8 mouse cellular contexts compared by ENCODE assay signal in the genomic region with DNA sequence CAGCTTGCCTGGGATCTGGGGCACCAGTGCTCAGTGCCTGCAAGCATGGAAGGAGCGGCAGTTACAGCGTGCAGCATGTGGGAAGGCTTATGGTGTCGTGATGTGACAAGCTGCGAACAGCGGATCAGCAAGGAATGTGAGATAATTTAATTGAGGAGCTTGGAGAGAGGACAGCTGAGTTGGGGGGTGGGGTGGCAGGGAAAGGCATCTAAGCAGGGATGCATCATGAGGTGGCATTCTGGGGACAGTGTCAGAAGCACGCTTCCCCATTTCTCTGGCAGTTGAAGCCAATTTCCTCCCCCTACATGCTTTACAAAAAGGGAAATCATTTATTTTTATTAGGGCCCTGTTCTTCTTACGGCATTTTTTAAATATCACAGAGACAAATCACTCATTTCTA.
DNase-seq lines count a peak whose midpoint lies in the region; ATAC-seq and TF ChIP-seq lines count a peak whose summit lies in the region.

No protein-coding gene starts in this region.

- ATAC-seq in granulocyte monocyte progenitor cell, adult 5-6 weeks (replicated peaks; ENCODE audit: poor library complexity, severe bottlenecking), result peak; percentile 88
- ATAC-seq in stomach, embryonic 16.5 days (ENCODE audit: insufficient read depth, low FRiP score), result 0 out of 2 replicates have a peak, but pooled peaks have one; percentile 23

- no peak overlapping the region for H3K4me2 ChIP-seq in CH12.LX (ENCODE audit: insufficient read depth, low read depth, poor library complexity, severe bottlenecking)
- no peak overlapping the region for H3K4me2 ChIP-seq in stomach, embryonic 16.5 days (ENCODE audit: low read depth, low read length)

- TF ChIP-seq EP300 in heart, adult 2 months (IDR thresholded peaks at IDR 0.05; ENCODE audit: insufficient read depth, low read depth, low read length), result no peak
- no peak for TF ChIP-seq EP300 in CH12.LX (IDR thresholded peaks at IDR 0.05; ENCODE audit: low read length)

- no peaks in the 10 kb centered on the region for H3K36me3 ChIP-seq in heart, embryonic 10.5 days
- H3K36me3 ChIP-seq in heart, adult 2 months (ENCODE audit: control insufficient read depth, insufficient read depth, low read length), result no peaks in the 10 kb centered on the region
- no peaks in the 10 kb centered on the region for H3K36me3 ChIP-seq in CH12.LX (replicated peaks in 1 of 2; ENCODE audit: control insufficient read depth in 1 of 2, insufficient read depth in 1 of 2, low read length in 1 of 2)
- no peaks in the 10 kb centered on the region for H3K36me3 ChIP-seq in megakaryocyte, embryonic 14.5 days (replicated peaks; ENCODE audit: low read length)
- no peaks in the 10 kb centered on the region for H3K36me3 ChIP-seq in stomach, embryonic 16.5 days (ENCODE audit: control insufficient read depth, insufficient read depth, low read length)

- H3K4me3 ChIP-seq in heart, embryonic 10.5 days, result 0 out of 2 replicates have a peak overlapping the region, but pooled peaks have one; percentile 8
- H3K4me3 ChIP-seq in heart, adult 2 months, result no peak overlapping the region
- no peak overlapping the region for H3K4me3 ChIP-seq in CH12.LX (replicated peaks in 1 of 3; ENCODE audit: low read depth in 2 of 3, low read length in 2 of 3, poor library complexity in 1 of 3)
- peak overlapping the region; percentile 81 for H3K4me3 ChIP-seq in megakaryocyte, embryonic 14.5 days (replicated peaks)
- H3K4me3 ChIP-seq in stomach, embryonic 16.5 days (replicated peaks; ENCODE audit: low read length), result no peak overlapping the region

- peaks cover 89% of the 10 kb centered on the region for H3K4me1 ChIP-seq in heart, embryonic 10.5 days
- peaks cover 10% of the 10 kb centered on the region for H3K4me1 ChIP-seq in heart, adult 2 months (ENCODE audit: control insufficient read depth, insufficient read depth, low read length)
- peaks cover 6 to 36% of the 10 kb centered on the region in 2 experiments for H3K4me1 ChIP-seq in CH12.LX (ENCODE audit: control insufficient read depth in 1 of 2, insufficient read depth in 2 of 2)
- H3K4me1 ChIP-seq in megakaryocyte, embryonic 14.5 days, result peaks cover 33% of the 10 kb centered on the region
- H3K4me1 ChIP-seq in stomach, embryonic 16.5 days (ENCODE audit: control insufficient read depth, insufficient read depth, low read length), result peaks cover 12% of the 10 kb centered on the region

- no peaks in the 10 kb centered on the region for H3K9me3 ChIP-seq in heart, embryonic 10.5 days
- no peaks in the 10 kb centered on the region for H3K9me3 ChIP-seq in CH12.LX (replicated peaks; ENCODE audit: low read length)
- H3K9me3 ChIP-seq in megakaryocyte, embryonic 14.5 days, result no peaks in the 10 kb centered on the region
- no peaks in the 10 kb centered on the region for H3K9me3 ChIP-seq in stomach, embryonic 16.5 days (replicated peaks; ENCODE audit: control insufficient read depth, low read length)

- dilution Hi-C loops in CH12.LX (cut with MboI; ENCODE audit: extremely low pct_ligation_motif_present, extremely low pct_unique_long_range_greater_than_20kb, low sequenced_read_pairs), result no loop called here

- 26% methylated on average over 7 of the region's 7 CpGs for WGBS in heart, embryonic 10.5 days
- WGBS in heart, adult 2 months, result 38% methylated on average over 7 of the region's 7 CpGs
- 29% methylated on average over 7 of the region's 7 CpGs for WGBS in stomach, embryonic 16.5 days

- no peaks in the 10 kb centered on the region for H3K79me2 ChIP-seq in heart, adult 2 months (replicated peaks; ENCODE audit: control insufficient read depth, insufficient read depth, low read length)
- no peaks in the 10 kb centered on the region for H3K79me2 ChIP-seq in CH12.LX (replicated peaks; ENCODE audit: control insufficient read depth, extremely low read depth, insufficient read depth, poor library complexity, severe bottlenecking)

- TF ChIP-seq CTCF in heart, adult 2 months (IDR thresholded peaks at IDR 0.05), result no peak
- TF ChIP-seq CTCF in CH12.LX (conservative IDR thresholded peaks at IDR 0.05 in 1 of 2, IDR thresholded peaks at IDR 0.05 in 1 of 2; ENCODE audit: low read depth in 2 of 2, low read length in 2 of 2), result no peak

- TF ChIP-seq POLR2A in heart, adult 2 months (IDR thresholded peaks at IDR 0.05; ENCODE audit: insufficient read depth, low read depth, low read length), result no peak
- TF ChIP-seq POLR2A in CH12.LX (IDR thresholded peaks at IDR 0.05; ENCODE audit: low read depth, low read length), result no peak

- intact Hi-C loops in heart, adult 2 months (cut with DNase I), result no loop called here

- peak overlapping the region; percentile 59 for H3K27ac ChIP-seq in heart, embryonic 10.5 days
- no peak overlapping the region for H3K27ac ChIP-seq in heart, adult 2 months
- no peak overlapping the region for H3K27ac ChIP-seq in CH12.LX (ENCODE audit: insufficient read depth, low read depth)
- no peak overlapping the region for H3K27ac ChIP-seq in stomach, embryonic 16.5 days (ENCODE audit: low read length)

- no peak for TF ChIP-seq RAD21 in CH12.LX (IDR thresholded peaks at IDR 0.05; ENCODE audit: low read depth, low read length)

- DNase-seq in heart, embryonic 10.5 days (ENCODE audit: low spot score), result peak; percentile 79
- DNase-seq in heart, adult 2 months, result no peak
- DNase-seq in CH12.LX (ENCODE audit: extremely low read depth) (peak; percentile 27), liver (no peak)
- no peak for DNase-seq in cerebellum, postnatal 36 days

- H3K9ac ChIP-seq in heart, adult 2 months (ENCODE audit: low read depth, low read length), result no peak overlapping the region
- H3K9ac ChIP-seq in CH12.LX (ENCODE audit: insufficient read depth, low read depth), result no peak overlapping the region
- no peak overlapping the region for H3K9ac ChIP-seq in stomach, embryonic 16.5 days (ENCODE audit: low read length)

- in situ Hi-C loops in CH12.LX (cut with MboI; ENCODE audit: low pct_ligation_motif_present, low pct_unique_long_range_greater_than_20kb, low sequenced_read_pairs), result no loop called here

- H3K27me3 ChIP-seq in heart, embryonic 10.5 days (ENCODE audit: insufficient read depth, poor library complexity, severe bottlenecking), result no peaks in the 10 kb centered on the region
- H3K27me3 ChIP-seq in heart, adult 2 months (ENCODE audit: control insufficient read depth, insufficient read depth, low read length), result no peaks in the 10 kb centered on the region
- peaks cover 3% of the 10 kb centered on the region for H3K27me3 ChIP-seq in CH12.LX (replicated peaks)
- peaks cover 77% of the 10 kb centered on the region for H3K27me3 ChIP-seq in megakaryocyte, embryonic 14.5 days (replicated peaks)
- H3K27me3 ChIP-seq in stomach, embryonic 16.5 days (ENCODE audit: control insufficient read depth, insufficient read depth, low read length), result no peaks in the 10 kb centered on the region

TF ChIP-seq in CH12.LX, 34 proteins besides CTCF, POLR2A, EP300 and RAD21:
- no peak for TF ChIP-seq JUN (IDR thresholded peaks at IDR 0.05; ENCODE audit: insufficient read depth, low read depth, low read length)
- no peak for TF ChIP-seq TCF12 (IDR thresholded peaks at IDR 0.05; ENCODE audit: low read depth, low read length)

Comparison
In these comparisons a context has a peak if more than half of its experiments do, and no peak if none do; other contexts are left out.
1. DNase-seq: peak in heart, embryonic 10.5 days (single experiment) and CH12.LX (single experiment); none in heart, adult 2 months (0 of 2), liver (single experiment) and cerebellum, postnatal 36 days (0 of 2).
2. H3K4me3 ChIP-seq: peak in heart, embryonic 10.5 days (single experiment) and megakaryocyte, embryonic 14.5 days (single experiment); none in heart, adult 2 months (single experiment), CH12.LX (0 of 3) and stomach, embryonic 16.5 days (single experiment).